Mouse (Mus musculus) mouse trophoblast stem cell (cell line): ENCODE results near the gene Scgb1b17.
"Not testable (repeated sequence)": the region's sequence is repeated elsewhere in the genome, so short reads cannot be mapped to it uniquely, and the experiment has no call there.

Experiments used
- in situ Hi-C, 2 experiments: fragments of 300-500 bp; cut with MseI, MboI; formaldehyde crosslinking; loops; 2 replicates in 1 of 2; 3 replicates in 1 of 2; pipeline ENCODE4 v1.15.1; 2025

The Scgb1b17 gene

DNA sequence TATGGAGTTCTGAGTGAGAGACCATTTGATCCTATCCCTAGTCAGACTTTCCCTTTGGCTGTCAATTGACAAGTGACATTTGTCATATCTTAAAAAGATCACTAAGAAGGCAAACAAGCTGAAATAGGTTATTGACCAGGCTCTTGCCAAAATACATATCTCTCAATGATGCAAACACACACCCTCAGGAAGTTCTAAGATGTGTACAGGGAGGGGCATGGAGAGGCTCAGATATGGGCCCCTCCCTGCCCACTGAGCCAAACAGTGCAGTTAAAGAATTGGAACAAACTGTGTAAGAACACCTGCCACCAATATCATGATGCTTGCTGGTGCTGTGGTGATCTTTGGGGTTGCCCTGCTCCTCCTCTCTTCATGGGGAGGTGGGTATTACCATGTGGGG, at the start of gene Scgb1b17:
Gene Scgb1b17, plus strand, starts transcription at position 301 of the 400 bp plus-strand sequence.
- in situ Hi-C loops = not testable (repeated sequence)

DNA sequence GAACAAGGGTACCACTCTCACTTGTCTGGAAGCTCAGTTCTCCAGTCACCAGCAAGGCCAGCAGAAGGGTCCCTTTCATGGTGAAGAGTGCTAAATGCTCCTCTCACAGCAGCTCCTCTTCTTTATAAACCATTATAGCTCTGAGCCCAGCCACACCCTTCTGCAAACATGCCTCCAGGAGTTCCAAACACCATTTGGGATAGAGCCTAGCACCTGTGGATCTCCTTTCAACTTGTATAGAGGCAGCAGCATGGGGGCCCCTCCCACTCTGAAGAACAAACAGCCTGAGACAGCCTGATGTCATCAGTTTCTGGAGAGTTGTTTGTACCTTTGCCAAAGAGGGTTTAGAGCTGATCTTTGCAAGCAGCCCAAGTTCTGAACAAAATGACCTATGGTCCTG, 6.8 kb upstream of the Scgb1b17 start, which contains the start of gene Scgb2b17:
Gene Scgb2b17, minus strand, starts transcription at position 101 of the 400 bp plus-strand sequence.
- in situ Hi-C loops = not testable (repeated sequence)
